7 mouse cellular contexts compared by ENCODE assay signal in genomic region chr9:106476924-106477484, GRCm38 (mm10). TPM values are rescaled to one million over a fixed set of nuclear protein-coding genes. Genes with fewer than 3 reads are reported as not detected.
DNase-seq lines count a peak whose midpoint lies in the region; ATAC-seq lines count a peak whose summit lies in the region.

Parp3 (minus strand) TSS chr9:106476949.

- no peaks in the 10 kb centered on the region for H3K27me3 ChIP-seq in intestine, embryonic 16.5 days (replicated peaks; ENCODE audit: control insufficient read depth, insufficient read depth, low read length)
- H3K27me3 ChIP-seq in midbrain, embryonic 11.5 days (ENCODE audit: control insufficient read depth, insufficient read depth, low read length), result no peaks in the 10 kb centered on the region

- no peaks in the 10 kb centered on the region for H3K9me3 ChIP-seq in intestine, embryonic 16.5 days (ENCODE audit: control insufficient read depth, low read length)
- H3K9me3 ChIP-seq in midbrain, embryonic 11.5 days (ENCODE audit: control insufficient read depth, low read length), result no peaks in the 10 kb centered on the region

- intact Hi-C loops in left cerebral cortex, postnatal 36 days (cut with DNase I), result loop anchor here (2.0 to 5.0 kb wide), 3 partner anchors 28 to 190 kb away; partner anchors contain the start of gene Rpl29

- DNase-seq in adrenal gland, adult 8-10 months, result peak; percentile 100
- peak; percentile 97 for DNase-seq in embryo, embryonic 9.5 days (ENCODE audit: extremely low spot score)
- DNase-seq in gastrocnemius, postnatal 4 days (ENCODE audit: low spot score in 2 of 2), result peak; percentile 93 to 98
- peak; percentile 99 to 100 for DNase-seq in left cerebral cortex, postnatal 36 days (ENCODE audit: low spot score in 2 of 2)
- DNase-seq in midbrain, embryonic 11.5 days (ENCODE audit: low spot score, missing footprints), result peak; percentile 99
- peak; percentile 100 for DNase-seq in skeletal muscle tissue, adult 2 months (ENCODE audit: low read depth, low spot score)

- ATAC-seq in intestine, embryonic 16.5 days, result peak; percentile 99
- peak; percentile 98 for ATAC-seq in midbrain, embryonic 11.5 days (ENCODE audit: low FRiP score)

- under 1% methylated on average over 41 of the region's 41 CpGs for WGBS in intestine, embryonic 16.5 days
- under 1% methylated on average over 41 of the region's 41 CpGs for WGBS in midbrain, embryonic 11.5 days

- H3K4me3 ChIP-seq in intestine, embryonic 16.5 days (ENCODE audit: low read length), result peak within 1 kb of the TSS; percentile 87
- peak within 1 kb of the TSS; percentile 56 for H3K4me3 ChIP-seq in midbrain, embryonic 11.5 days (ENCODE audit: low read depth, low read length)

- H3K27ac ChIP-seq in intestine, embryonic 16.5 days (ENCODE audit: low read length), result peak within 1 kb of the TSS; percentile 65
- H3K27ac ChIP-seq in midbrain, embryonic 11.5 days (ENCODE audit: low read depth, low read length), result no peak within 1 kb of the TSS

- peak within 1 kb of the TSS; percentile 73 for H3K9ac ChIP-seq in intestine, embryonic 16.5 days (ENCODE audit: low read depth, low read length)
- peak within 1 kb of the TSS; percentile 67 for H3K9ac ChIP-seq in midbrain, embryonic 11.5 days (ENCODE audit: low read length)

- peaks cover 44% of the 10 kb centered on the region for H3K4me1 ChIP-seq in intestine, embryonic 16.5 days (ENCODE audit: control insufficient read depth, insufficient read depth, low read length)
- peaks cover 24% of the 10 kb centered on the region for H3K4me1 ChIP-seq in midbrain, embryonic 11.5 days (ENCODE audit: control insufficient read depth, insufficient read depth, low read length)

- H3K36me3 ChIP-seq in intestine, embryonic 16.5 days (ENCODE audit: control insufficient read depth, insufficient read depth, low read length), result 0 out of 2 replicates have a peak, but pooled peaks cover 2% of the 10 kb centered on the region
- H3K36me3 ChIP-seq in midbrain, embryonic 11.5 days (ENCODE audit: control insufficient read depth, insufficient read depth, low read length), result peaks cover 6% of the 10 kb centered on the region

- peak within 1 kb of the TSS; percentile 92 for H3K4me2 ChIP-seq in intestine, embryonic 16.5 days (ENCODE audit: low read depth, low read length)
- H3K4me2 ChIP-seq in midbrain, embryonic 11.5 days, result peak within 1 kb of the TSS; percentile 97

RNA-seq across cellular contexts. Expression of gene Parp3, which starts in this region (rescaled TPM):
- total RNA-seq in adrenal gland, adult 8-10 months (2022), result 10 to 100 TPM; 40.6 to 86.0 (median 52.7) TPM
- 10 to 100 TPM; 26.4 to 28.1 TPM for total RNA-seq in gastrocnemius, postnatal 4 days (2021)
- 3.0 TPM in 2 replicates for polyA plus RNA-seq in intestine, embryonic 16.5 days (2015; fragmentation: Nextera tagmentation; extraction: Ambion mirVana)
- total RNA-seq in left cerebral cortex, postnatal 36 days (2021), result 1 to 10 TPM; 4.0 to 5.2 TPM
- polyA plus RNA-seq in midbrain, embryonic 11.5 days (2014; fragmentation: Nextera tagmentation; extraction: Ambion mirVana), result 1.1 and 1.2 TPM in 2 replicates

Comparison
In these comparisons a context has a peak if more than half of its experiments do, and no peak if none do; other contexts are left out.
1. RNA of gene Parp3 (total RNA-seq): 40.6 to 86.0 TPM in adrenal gland, adult 8-10 months and 26.4 to 28.1 TPM in gastrocnemius, postnatal 4 days; 4.0 to 5.2 TPM in left cerebral cortex, postnatal 36 days; every median in the first group is over 4 times any median in the second.
2. Peak in every context shown above with its lines, with median percentiles within 50 percentile points of each other: DNase-seq.